Mouse (Mus musculus) cerebellum, adult 2 months (tissue): ENCODE results near the gene Sgcd.

Experiments
- CTCF ChIP-seq: fragments of 200-500 bp; IDR thresholded peaks from 2 replicates; pipeline ENCODE4 v1.5.1; 2011; ENCODE audit warnings: low read depth, mild to moderate bottlenecking, control low read depth, low read length, moderate library complexity, borderline replicate concordance; ENCODE audit not compliant: insufficient read depth
- POLR2A ChIP-seq: fragments of 200-500 bp; IDR thresholded peaks from 2 replicates; pipeline ENCODE4 v1.6.1; 2011; ENCODE audit warnings: low read length, control low read depth, borderline replicate concordance; ENCODE audit not compliant: insufficient read depth

DNA sequence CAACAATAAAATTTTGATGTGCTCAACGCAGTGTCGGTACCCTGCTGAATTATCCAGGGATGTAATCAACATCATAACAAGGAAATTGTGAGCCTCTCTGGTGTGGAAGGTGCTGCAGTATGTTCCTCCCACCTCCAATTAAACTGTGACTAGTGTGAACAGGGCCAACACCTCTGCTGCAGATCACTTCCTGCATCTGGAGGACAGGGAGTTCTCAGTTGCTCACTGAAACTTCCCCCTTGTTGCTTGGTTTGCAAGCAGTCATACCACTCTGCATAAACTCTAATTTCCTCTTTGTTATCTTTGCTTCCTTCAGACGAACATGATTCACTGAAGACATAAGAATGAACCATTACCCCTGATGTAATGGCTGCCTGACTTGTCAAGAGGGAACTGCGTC, 925.1 kb downstream of the Sgcd start:
- TF ChIP-seq CTCF (no peak), POLR2A (no peak)
